Mouse (Mus musculus) neural tube, embryonic 11.5 days (tissue): ENCODE results near the gene Pkp1. TPM values are rescaled to one million over a fixed set of nuclear protein-coding genes. Genes with fewer than 3 reads are reported as not detected.

Experiments used
- ATAC-seq: fragments of 200-750 bp; cut with Nextera tagmentation; 2 replicates; pipeline ENCODE4 v1.8.0; 2017; ENCODE audit warnings: moderate number of reproducible peaks, mild to moderate bottlenecking, moderate TSS enrichment, moderate library complexity; ENCODE audit not compliant: insufficient read depth, low FRiP score, low TSS enrichment
- DNase-seq: peaks from one replicate; pipeline ENCODE4 v3.0.0-alpha.2; 2015; ENCODE audit warnings: low spot score
- H3K27ac ChIP-seq: fragments of 300-500 bp; sonication (generic); 2 replicates; pipeline ENCODE4 v1.5.1; 2014; ENCODE audit warnings: low read depth, mild to moderate bottlenecking, low read length
- H3K27me3 ChIP-seq: fragments of 300-500 bp; sonication (generic); 2 replicates; pipeline ENCODE4 v1.6.1; 2014; ENCODE audit warnings: mild to moderate bottlenecking, low read length, mixed read lengths; ENCODE audit not compliant: control insufficient read depth, insufficient read depth
- H3K36me3 ChIP-seq: fragments of 300-500 bp; sonication (generic); 2 replicates; pipeline ENCODE4 v1.6.1; 2014; ENCODE audit warnings: mild to moderate bottlenecking, low read length, moderate library complexity, mixed read lengths; ENCODE audit not compliant: control insufficient read depth, insufficient read depth
- H3K4me1 ChIP-seq: fragments of 300-500 bp; sonication (generic); 2 replicates; pipeline ENCODE4 v1.6.1; 2014; ENCODE audit warnings: low read length, mixed read lengths; ENCODE audit not compliant: control insufficient read depth, insufficient read depth
- H3K4me2 ChIP-seq: fragments of 300-500 bp; sonication (generic); 2 replicates; pipeline ENCODE4 v1.6.1; 2014; ENCODE audit warnings: low read depth, mild to moderate bottlenecking, moderate library complexity
- H3K4me3 ChIP-seq: fragments of 300-500 bp; sonication (generic); 2 replicates; pipeline ENCODE4 v1.5.1; 2014; ENCODE audit warnings: low read depth, low read length
- H3K9ac ChIP-seq: fragments of 300-500 bp; sonication (generic); 2 replicates; pipeline ENCODE4 v1.6.1; 2014; ENCODE audit warnings: mild to moderate bottlenecking, low read length
- H3K9me3 ChIP-seq: fragments of 300-500 bp; sonication (generic); 2 replicates; pipeline ENCODE4 v1.6.1; 2016; ENCODE audit warnings: low read length; ENCODE audit not compliant: control insufficient read depth
- WGBS: fragments of 180-500 bp; shearing (Covaris S2); extraction: QIAGEN DNeasy Blood & Tissue Kit; methylation state at CpG from one replicate; pipeline ENCODE4 v1.1.7; 2014; 5-methylcytosine and 5-hydroxymethylcytosine counted together
- polyA plus RNA-seq: library from polyadenylated mRNA; unstranded; fragments of >200 nt; fragmentation: Nextera tagmentation; extraction: Ambion mirVana; gene quantifications from 2 replicates; pipeline ENCODE4 v1.2.1, GENCODE M21; 2014

Gene Pkp1
- polyA plus RNA-seq, 1 experiment from 2014 or later, result 0.12 TPM

DNA sequence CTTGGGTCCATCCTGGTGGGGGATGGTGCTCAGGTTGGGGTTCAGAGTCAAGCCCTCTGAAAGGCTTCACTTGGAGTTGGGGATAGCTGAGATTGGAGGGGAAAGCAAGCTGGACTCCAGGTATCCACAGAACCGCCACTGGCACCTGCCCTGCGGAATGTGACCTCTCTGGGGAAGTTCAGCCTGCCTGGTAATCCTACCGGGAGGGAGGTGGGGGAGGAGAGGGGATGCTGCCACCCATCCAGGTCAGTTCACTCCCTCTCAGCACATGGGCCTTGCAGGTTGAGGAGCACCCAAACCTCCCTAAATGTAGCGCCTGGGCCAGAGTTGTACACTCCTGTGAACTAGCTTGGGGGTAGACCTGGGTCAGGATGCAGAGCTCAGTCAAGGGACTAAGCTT lies 62.9 kb downstream of the Pkp1 start:
- no peaks in the 10 kb centered on the region for H3K9me3 ChIP-seq
- H3K4me1 ChIP-seq, result peaks cover 16% of the 10 kb centered on the region
- H3K27ac ChIP-seq, result no peak overlapping the region
- H3K4me3 ChIP-seq, result no peak overlapping the region
- no peak for DNase-seq
- 72% methylated on average over 4 of the region's 4 CpGs for WGBS
- H3K36me3 ChIP-seq, result no peaks in the 10 kb centered on the region
- H3K27me3 ChIP-seq, result no peaks in the 10 kb centered on the region
- H3K9ac ChIP-seq, result no peak overlapping the region
- ATAC-seq, result no peak
- H3K4me2 ChIP-seq, result no peak overlapping the region

DNA sequence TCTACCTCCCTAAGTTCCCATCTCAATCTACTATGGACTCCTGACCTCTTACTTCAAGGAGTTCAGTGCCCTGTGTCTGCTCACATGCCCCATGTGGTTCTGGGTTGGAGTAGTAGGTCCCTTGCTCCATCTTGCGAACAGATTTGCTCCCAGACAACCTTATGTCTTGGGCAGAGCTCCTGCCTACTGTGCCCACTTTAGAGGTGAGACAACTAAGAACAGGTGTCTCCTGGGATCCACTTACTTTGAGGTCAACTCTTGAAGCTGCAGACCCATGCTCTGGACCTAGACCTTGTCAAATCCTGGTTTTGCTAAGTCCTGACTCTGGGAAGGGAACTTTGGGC lies 63.7 kb downstream of the Pkp1 start:
- Histone ChIP-seq H3K27me3 (no peaks in the 10 kb centered on the region), H3K9me3 (no peaks in the 10 kb centered on the region), H3K4me3 (no peak overlapping the region), H3K4me1 (peaks cover 16% of the 10 kb centered on the region), H3K4me2 (no peak overlapping the region), H3K36me3 (no peaks in the 10 kb centered on the region), H3K9ac (no peak overlapping the region), H3K27ac (no peak overlapping the region)
- WGBS, result 85% methylated on average over 1 of the region's 1 CpGs
- ATAC-seq (no peak), DNase-seq (no peak)

DNA sequence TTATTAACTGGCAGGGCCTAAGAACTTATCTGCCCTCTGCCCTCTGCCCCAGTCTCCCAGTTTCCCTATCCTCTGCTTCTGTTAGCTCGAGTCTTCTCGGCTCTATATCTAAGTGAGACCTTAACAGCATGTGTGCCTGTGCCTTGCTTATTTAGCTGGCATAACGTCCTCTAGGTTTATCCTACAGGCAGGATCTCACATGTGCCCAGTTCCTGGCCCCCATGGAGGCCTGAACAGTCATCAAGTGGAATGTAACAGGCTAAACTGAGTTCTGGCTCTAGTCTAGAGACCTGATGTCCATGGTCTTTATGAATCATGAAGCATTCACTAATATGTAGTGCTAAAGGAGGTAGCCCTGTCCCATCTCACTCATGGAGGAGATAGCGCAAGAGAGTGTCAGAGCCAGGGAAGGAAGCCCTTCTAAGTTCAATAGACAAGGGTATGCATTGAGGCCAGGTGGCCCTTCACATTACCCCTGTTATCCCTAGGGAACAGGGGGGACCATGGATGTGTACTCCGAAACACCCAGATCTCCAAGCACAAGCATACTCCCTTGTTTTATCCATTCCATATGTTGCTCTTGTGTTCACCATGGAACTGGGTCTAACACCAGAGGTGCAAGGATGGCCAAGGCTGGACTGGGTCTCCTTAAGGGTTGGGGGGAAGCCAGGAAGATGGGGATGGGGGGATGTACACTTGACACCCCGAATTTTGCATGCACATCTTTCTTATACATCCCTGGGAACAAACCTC lies 64.2 kb downstream of the Pkp1 start:
- 91% methylated on average over 6 of the region's 6 CpGs for WGBS
- no peaks in the 10 kb centered on the region for H3K27me3 ChIP-seq
- ATAC-seq, result no peak

DNA sequence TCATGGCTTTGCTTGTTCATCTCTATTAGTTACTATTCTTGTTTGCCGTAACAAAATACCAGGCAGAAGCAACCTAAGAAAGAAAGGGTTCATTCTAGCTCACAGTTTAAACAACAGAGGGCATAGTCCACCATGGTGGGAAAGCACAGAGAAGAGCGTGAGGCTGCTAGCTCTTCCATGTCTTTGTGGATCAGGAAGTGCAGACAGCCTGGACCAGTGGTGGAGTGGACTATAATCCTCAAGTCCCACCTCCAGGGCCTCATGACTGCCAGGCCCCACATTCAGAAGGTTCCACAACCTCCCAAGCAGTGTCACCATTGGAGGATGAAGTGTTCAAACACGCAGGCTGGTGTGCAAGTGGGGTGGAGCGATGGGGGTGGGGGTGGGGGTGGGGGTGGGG lies 65.8 kb downstream of the Pkp1 start:
- peaks cover 16% of the 10 kb centered on the region for H3K4me1 ChIP-seq
- 89% methylated on average over 4 of the region's 4 CpGs for WGBS
- H3K27ac ChIP-seq, result no peak overlapping the region
- no peak overlapping the region for H3K4me3 ChIP-seq
- no peak for DNase-seq
- H3K27me3 ChIP-seq, result no peaks in the 10 kb centered on the region
- H3K36me3 ChIP-seq, result no peaks in the 10 kb centered on the region
- no peak overlapping the region for H3K4me2 ChIP-seq
- H3K9me3 ChIP-seq, result no peaks in the 10 kb centered on the region
- ATAC-seq, result no peak
- H3K9ac ChIP-seq, result no peak overlapping the region

More for the DNA sequence above, 64.2 kb downstream of the Pkp1 start:
- Histone ChIP-seq H3K27ac (no peak overlapping the region), H3K4me2 (no peak overlapping the region), H3K4me3 (no peak overlapping the region), H3K9me3 (no peaks in the 10 kb centered on the region), H3K36me3 (no peaks in the 10 kb centered on the region), H3K9ac (no peak overlapping the region), H3K4me1 (peaks cover 16% of the 10 kb centered on the region)
- no peak for DNase-seq

DNA sequence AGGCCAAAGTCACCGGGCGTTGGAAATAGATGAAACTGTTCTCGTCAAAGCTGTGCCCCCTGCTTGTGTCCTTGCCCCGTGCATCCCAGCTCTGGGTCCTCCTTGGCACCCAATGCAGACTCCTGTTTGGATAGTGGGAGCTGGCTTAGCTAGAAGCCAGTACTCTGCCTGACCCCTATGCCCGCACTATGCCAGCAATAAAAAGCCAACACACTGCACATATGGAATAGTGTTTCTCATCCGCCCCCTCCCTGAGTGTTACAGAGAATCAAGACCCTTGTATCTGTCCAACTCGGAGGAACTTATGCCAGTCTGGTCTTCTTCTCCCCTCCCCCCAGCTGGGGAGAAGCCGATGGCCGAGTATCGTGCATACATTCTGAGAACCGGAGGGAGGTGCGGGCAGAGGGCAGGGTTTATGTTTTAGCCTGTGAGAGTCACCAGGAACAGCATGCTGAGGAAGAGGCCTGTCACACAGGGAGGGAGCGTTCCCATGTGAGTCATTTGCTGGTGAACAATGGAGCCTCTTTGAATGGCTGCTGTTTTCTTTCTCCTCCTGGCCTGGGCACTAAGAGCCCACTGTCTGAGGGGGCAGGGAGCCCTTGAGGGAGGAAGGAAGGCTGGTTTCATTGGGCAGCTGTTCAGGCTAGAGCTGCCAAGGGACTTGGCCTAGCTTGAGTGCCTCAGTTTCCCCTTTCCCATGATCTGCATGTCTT lies 66.8 kb downstream of the Pkp1 start:
- Histone ChIP-seq H3K4me2 (no peak overlapping the region; the same call in 1 of the 2 replicates), H3K27ac (no peak overlapping the region), H3K36me3 (no peaks in the 10 kb centered on the region), H3K9me3 (no peaks in the 10 kb centered on the region), H3K9ac (peak overlapping the region; percentile 29), H3K4me1 (peaks cover 16% of the 10 kb centered on the region), H3K4me3 (no peak overlapping the region), H3K27me3 (no peaks in the 10 kb centered on the region)
- 49% methylated on average over 13 of the region's 13 CpGs for WGBS
- peak; percentile 70 for ATAC-seq
- DNase-seq, result peak; percentile 48

- Histone ChIP-seq H3K4me2 (no peak overlapping the region), H3K27ac (0 out of 2 replicates have a peak overlapping the region, but pooled peaks have one; percentile 2)
- DNase-seq, result peak; percentile 35
Measured at GRCm38 (mm10) chr1:135850722-135851512, 68.1 kb downstream of the Pkp1 start.

GRCm38 (mm10) chr1:135847611-135848351 lies 71.2 kb downstream of the Pkp1 start:
- ATAC-seq, result no peak
- 81% methylated on average over 17 of the region's 17 CpGs for WGBS
- H3K27ac ChIP-seq, result no peak overlapping the region

More at GRCm38 (mm10) chr1:135850722-135851512, 68.1 kb downstream of the Pkp1 start:
- Histone ChIP-seq H3K27me3 (no peaks in the 10 kb centered on the region), H3K9me3 (no peaks in the 10 kb centered on the region), H3K36me3 (no peaks in the 10 kb centered on the region), H3K4me1 (peaks cover 16% of the 10 kb centered on the region), H3K4me3 (no peak overlapping the region), H3K9ac (peak overlapping the region; percentile 6; the same call in 1 of the 2 replicates)
- ATAC-seq, result no peak
- WGBS, result 70% methylated on average over 12 of the region's 12 CpGs

DNA sequence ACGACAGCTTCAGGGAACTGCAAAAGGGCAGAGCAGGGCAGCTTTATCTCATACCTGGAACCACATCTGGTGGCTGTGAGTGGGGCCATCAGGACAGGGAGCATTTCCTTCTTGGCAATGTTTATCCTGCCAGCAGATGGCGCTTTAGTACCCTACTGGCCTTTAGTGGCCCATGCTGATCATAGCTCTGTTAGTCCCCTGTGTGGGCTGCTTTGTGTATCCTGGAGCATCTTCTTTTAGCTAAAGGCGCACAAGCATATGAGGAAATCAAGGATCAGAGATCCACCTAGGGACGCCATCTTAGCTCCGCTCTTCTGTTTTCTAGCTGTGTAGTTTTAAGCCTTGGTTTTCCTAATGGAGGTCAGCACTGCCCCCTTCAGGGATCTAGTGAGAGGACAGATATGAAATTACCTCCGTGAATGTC lies 71.9 kb downstream of the Pkp1 start:
- H3K9me3 ChIP-seq, result no peaks in the 10 kb centered on the region
- H3K4me3 ChIP-seq, result no peak overlapping the region
- ATAC-seq (no peak), DNase-seq (peak; percentile 55)
- peaks cover 7% of the 10 kb centered on the region for H3K4me1 ChIP-seq
- H3K4me2 ChIP-seq, result no peak overlapping the region
- no peaks in the 10 kb centered on the region for H3K36me3 ChIP-seq
- 30% methylated on average over 6 of the region's 6 CpGs for WGBS
- no peaks in the 10 kb centered on the region for H3K27me3 ChIP-seq
- no peak overlapping the region for H3K9ac ChIP-seq
- no peak overlapping the region for H3K27ac ChIP-seq

More at GRCm38 (mm10) chr1:135847611-135848351, 71.2 kb downstream of the Pkp1 start:
- H3K9ac ChIP-seq, result no peak overlapping the region
- H3K9me3 ChIP-seq, result no peaks in the 10 kb centered on the region
- H3K36me3 ChIP-seq, result no peaks in the 10 kb centered on the region
- H3K4me1 ChIP-seq, result peaks cover 13% of the 10 kb centered on the region
- H3K4me2 ChIP-seq, result no peak overlapping the region
- H3K27me3 ChIP-seq, result no peaks in the 10 kb centered on the region
- no peak for DNase-seq
- H3K4me3 ChIP-seq, result no peak overlapping the region
